Mouse (Mus musculus) granulocyte monocyte progenitor cell, adult 5-6 weeks (primary cell): ENCODE measurements at regions not wholly inside any gene's neighbourhood (a gene's known extent, or its start where the extent isn't known, plus 50 kb on each side); places are given as distances from the start of the nearest gene placed in this dataset.

Experiments used
- ATAC-seq: replicated peaks from 2 replicates; pipeline ENCODE4 v1.8.0; 2016; ENCODE audit warnings: mild to moderate bottlenecking, moderate TSS enrichment, inconsistent platforms; ENCODE audit not compliant: poor library complexity, severe bottlenecking

GRCm38 (mm10) chr7:124455659-124456058 lies 473.0 kb downstream of the Hs3st4 start:
- ATAC-seq: no peak

DNA sequence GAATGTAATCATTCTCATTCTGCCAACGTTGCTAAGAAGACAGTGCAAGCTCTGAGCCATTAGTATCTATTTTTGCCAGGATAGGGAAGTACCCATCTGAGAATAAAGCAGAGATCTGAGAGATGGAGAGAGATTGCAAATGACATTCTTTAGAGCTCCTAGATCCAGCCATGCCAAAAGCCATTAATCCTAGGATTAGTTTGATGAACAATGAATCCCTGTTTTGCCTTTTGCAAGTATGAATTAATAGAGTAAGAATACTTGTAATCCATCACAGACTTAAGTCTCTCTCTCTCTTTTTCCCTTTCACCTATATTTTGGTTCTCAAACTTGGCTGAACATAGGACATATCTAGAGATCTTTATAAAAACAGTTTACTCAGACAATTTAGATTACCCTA lies 504.7 kb downstream of the Hs3st4 start:
- ATAC-seq: no peak

GRCm38 (mm10) chr7:124491109-124491793 lies 508.6 kb downstream of the Hs3st4 start:
- ATAC-seq: no peak

GRCm38 (mm10) chr7:124491851-124492390 lies 509.3 kb downstream of the Hs3st4 start:
- no peak for ATAC-seq

- ATAC-seq: no peak
Measured at GRCm38 (mm10) chr7:124500636-124501035, 518.0 kb downstream of the Hs3st4 start.

GRCm38 (mm10) chr7:124502760-124503159 lies 520.1 kb downstream of the Hs3st4 start:
- no peak for ATAC-seq

- ATAC-seq: no peak
Measured at GRCm38 (mm10) chr7:124549038-124549437, 566.4 kb downstream of the Hs3st4 start.

DNA sequence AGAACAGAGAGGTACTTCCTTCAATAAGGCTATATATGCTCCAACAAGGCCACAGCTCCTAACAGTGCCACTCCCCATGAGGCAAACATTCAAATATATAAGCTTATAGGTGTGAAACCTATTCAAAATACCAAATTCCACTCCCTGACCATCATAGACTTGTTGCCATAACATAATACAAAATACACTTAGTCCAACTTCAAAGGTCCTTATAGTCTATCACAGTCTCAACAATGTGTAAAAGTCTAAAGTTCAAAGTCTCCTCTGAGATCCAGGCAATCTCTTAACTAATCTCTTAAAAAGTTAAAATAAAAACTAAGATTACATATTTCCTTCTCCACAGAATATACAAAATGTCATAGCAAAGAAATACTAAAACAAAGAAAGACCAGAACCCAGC lies 574.5 kb downstream of the Hs3st4 start:
- ATAC-seq: no peak

- ATAC-seq: no peak
Measured at GRCm38 (mm10) chr7:124570804-124571203, 588.1 kb downstream of the Hs3st4 start.

DNA sequence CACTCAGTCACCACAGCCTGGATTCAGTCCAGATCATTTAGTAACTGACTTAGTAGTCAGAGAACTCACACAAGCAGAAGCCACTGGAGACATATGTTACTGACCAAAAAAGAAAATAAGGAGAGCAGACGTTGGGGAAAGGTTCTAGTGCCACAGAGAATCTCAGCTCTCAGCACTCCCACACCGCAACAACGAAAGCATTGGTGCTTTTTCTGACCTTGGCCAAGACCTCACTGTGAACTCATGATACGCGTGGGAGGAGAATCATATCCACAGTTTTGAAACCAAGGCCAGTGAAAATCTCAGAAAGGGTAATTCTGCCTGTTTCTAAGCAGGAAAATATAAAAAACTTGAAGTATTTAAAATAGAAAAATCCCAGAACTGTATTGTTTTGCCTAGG lies 591.0 kb downstream of the Hs3st4 start:
- ATAC-seq: no peak

DNA sequence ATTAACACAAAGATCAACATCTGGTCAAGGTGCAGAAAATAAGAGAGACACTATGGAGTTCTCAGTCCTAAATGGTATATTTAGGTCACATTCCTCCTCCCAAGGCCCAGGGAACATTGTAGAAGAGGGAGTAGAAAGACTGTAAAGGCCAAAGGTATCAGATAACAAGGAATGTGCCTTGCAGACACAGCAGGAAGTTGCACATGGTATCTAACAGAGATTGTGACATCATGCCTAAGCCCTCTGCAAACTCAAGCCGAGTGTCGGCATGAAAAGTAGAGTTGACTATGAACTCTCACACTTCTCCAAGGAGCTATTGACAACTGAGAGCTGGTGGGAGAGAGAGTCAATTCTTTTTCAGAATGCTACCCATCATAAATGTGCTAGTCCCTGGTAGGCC lies 598.7 kb downstream of the Hs3st4 start:
- no peak for ATAC-seq

GRCm38 (mm10) chr7:124585296-124585695 lies 602.6 kb downstream of the Hs3st4 start:
- ATAC-seq: no peak

DNA sequence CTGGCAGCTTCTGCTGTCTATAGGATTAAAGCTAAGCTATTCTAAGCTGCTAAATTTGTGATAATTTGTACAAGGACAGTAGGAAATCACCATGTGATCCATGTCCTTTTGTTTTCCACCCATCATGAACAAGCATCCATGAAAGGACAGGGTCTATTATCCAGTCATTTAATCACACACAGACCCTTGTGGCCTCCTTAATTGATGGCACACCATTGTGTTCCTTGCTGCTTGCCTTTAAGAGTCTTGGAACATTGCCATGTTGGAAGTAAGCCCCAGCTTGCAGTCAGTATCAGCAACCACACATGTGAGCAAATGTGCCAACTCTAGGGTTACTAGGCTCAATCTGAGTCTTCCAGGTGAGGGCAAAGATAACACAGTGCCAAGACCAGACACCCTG lies 608.7 kb downstream of the Hs3st4 start:
- ATAC-seq: no peak

GRCm38 (mm10) chr7:124593462-124593861 lies 610.8 kb downstream of the Hs3st4 start:
- no peak for ATAC-seq

DNA sequence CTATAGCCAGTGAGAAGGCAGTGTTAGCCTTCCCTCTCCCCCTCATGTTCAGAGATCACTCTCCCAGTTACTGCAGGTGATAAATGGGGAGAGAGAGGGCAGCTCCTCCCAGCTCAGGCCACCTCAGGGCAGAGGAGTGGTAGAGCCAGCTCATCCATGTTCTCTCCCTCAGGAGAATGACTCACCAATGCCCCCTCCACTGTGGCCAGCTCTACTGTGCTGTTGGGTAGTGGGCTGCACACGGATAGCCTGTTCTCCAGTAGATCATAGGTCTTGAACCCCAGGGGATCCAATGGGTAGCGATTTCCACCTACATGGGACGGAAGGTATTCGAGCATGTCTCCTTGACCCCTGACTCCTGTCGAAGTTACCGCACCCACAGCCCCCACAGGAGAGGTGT lies 618.1 kb downstream of the Hs3st4 start:
- ATAC-seq: no peak

GRCm38 (mm10) chr7:124604581-124604980 lies 621.9 kb downstream of the Hs3st4 start:
- ATAC-seq: no peak

DNA sequence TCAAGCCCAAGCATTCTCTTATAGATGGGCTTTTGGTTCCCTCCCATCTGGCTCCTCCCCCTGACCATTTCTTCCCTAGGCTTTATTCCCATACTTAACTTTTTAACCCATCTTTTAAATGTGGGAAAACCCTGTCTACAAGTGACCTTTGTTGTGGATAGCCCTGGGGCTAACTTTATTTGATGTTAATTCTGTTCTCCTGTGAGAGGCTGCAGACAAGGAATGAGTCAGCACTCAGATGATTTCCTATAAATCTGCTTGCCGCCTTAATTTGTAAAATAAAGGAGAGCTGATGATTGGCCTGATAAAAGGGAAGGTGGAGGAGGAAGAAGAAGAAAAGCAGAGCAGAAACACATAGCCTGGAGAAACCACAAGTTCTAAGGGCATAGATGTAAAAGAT lies 623.3 kb downstream of the Hs3st4 start:
- ATAC-seq: no peak

DNA sequence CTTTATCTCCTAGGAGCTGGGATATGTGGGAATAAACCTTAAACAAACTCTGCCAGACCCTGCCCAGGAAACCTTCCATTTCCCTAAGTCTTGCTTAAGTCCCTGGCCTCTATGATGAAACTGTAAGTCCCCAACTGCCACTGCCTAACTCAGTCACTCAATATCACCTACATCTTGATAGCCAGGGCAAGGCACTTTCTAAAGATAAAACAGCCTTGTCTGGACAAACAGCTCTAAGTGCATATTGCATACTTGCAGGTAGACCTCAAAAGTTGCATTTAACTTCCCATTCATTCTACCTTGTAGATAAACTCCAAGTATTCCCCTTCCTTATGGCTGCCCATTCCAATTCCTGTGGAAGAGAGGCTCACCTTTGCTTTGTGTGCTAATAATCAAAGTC lies 624.4 kb downstream of the Hs3st4 start:
- ATAC-seq: no peak

DNA sequence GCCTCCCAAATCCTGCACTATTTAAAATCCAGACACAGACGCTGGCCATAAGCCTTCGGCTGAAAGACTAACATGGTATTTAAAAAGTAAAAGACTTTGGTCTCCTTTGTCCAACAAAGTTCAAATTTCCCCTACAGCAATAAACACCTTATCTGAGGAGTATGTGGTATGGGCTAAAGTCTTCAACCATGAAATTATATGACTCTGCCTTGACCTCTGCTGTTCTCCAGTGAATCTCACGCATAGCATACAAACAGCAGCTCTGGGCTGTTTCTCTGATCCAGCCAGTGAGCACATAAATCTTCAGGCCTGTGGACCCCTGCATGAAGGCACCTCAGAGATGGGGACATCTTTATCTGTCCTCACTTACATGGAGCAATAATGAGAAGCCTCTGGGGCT lies 627.8 kb downstream of the Hs3st4 start:
- ATAC-seq: no peak

- ATAC-seq: no peak
Measured at GRCm38 (mm10) chr7:124647131-124647530, 664.5 kb downstream of the Hs3st4 start.

GRCm38 (mm10) chr7:124667180-124667968 lies 684.7 kb downstream of the Hs3st4 start:
- no peak for ATAC-seq

DNA sequence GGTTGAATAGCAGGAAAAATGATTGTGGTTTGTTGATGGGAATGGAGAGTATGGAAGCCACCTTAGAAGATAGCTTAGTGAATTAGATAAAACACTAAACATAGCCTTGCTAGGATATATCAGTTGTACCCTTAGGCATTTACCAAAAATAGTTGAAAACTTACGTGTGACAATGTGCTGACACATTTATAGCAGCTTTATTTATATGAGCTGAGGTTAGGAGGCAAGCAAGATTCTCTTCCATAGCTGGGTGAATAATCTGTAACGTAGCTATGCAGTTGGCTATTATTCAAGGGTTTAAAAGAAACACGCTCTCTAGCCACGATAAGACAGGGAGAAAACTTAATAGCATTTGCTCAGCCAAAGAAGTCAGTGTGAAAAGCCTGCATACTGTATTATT lies 685.4 kb downstream of the Hs3st4 start:
- no peak for ATAC-seq
